Mouse (Mus musculus) liver, postnatal 0 days (tissue): ENCODE measurements at regions not wholly inside any gene's neighbourhood (a gene's known extent, or its start where the extent isn't known, plus 50 kb on each side); places are given as distances from the start of the nearest gene placed in this dataset.

ENCODE experiments used
- CTCF ChIP-seq: sonication (generic); IDR thresholded peaks from 2 replicates; pipeline ENCODE4 v1.5.1; 2016; ENCODE audit warnings: antibody characterized with exemption, low read depth
- EP300 ChIP-seq: IDR thresholded peaks from 2 replicates; pipeline ENCODE4 v1.6.1; 2016; ENCODE audit warnings: antibody characterized with exemption, low read depth, mild to moderate bottlenecking

GRCm38 (mm10) chr7:116679195-116679594, 175.0 kb downstream of the Nucb2 start:
- TF ChIP-seq CTCF (no peak), EP300 (no peak)
